Mouse (Mus musculus): ENCODE measurements around the gene Cox17. TPM values are rescaled to one million over a fixed set of nuclear protein-coding genes. Genes with fewer than 3 reads are reported as not detected.
A peak's percentile ranks its signal among the peaks of the same experiment; 100 is the strongest.

Gene Cox17
- polyA plus RNA-seq, 1 experiment from 2014 or later, result 404 TPM

DNA sequence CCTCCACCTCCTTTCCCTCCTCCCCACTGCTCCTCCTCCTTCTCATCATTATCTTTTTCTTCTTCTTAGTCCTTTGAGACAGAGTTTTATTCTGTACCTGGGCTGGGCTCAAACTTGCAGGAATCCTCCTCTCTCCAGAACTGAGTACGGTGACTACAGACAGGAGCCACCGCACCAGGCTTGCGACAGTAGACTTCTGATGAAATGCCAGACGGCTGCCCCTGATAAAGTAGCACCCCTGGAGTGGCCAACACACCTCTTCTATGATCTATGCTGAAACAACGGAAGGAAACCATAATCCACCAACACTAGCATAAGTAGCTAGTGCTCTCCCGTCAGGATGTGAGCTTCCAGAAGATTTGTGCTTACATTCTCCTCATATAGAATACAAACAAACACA lies 40.6 kb downstream of the Cox17 start:
- H3K36me3 ChIP-seq, result no peaks in the 10 kb centered on the region
- H3K9me3 ChIP-seq (replicated peaks), result no peaks in the 10 kb centered on the region
- peak overlapping the region; percentile 32 for H3K4me2 ChIP-seq
- peak; percentile 80 for ATAC-seq
- H3K27ac ChIP-seq, result peak overlapping the region; percentile 65
- H3K9ac ChIP-seq, result peak overlapping the region; percentile 40; the same call in 1 of the 2 replicates
- peaks cover 56% of the 10 kb centered on the region for H3K4me1 ChIP-seq
- WGBS (ENCODE audit: insufficient replicate concordance), result 34% methylated on average over 6 of the region's 6 CpGs
- no peaks in the 10 kb centered on the region for H3K27me3 ChIP-seq (replicated peaks)
- no peak overlapping the region for H3K4me3 ChIP-seq

DNA sequence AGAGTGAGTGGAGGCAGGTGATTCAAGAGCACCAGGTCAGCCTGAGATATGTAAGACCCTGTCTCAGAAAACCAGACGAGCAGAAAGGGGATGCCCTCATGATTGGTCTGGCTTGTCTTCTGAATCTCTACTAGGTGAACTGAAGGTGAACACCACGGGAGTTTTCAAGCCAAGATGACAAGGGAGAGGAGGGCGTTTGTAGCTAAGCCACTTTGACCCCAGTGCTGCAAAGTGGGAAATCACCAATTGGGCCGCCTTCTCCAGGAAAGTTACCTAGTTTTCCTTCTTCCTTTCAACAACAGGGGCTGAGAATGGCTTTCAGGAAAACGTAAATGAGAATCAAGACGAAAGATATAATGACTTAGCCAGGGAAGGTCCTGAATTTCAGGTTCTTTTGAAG lies 42.0 kb downstream of the Cox17 start:
- H3K9me3 ChIP-seq (replicated peaks), result no peaks in the 10 kb centered on the region
- ATAC-seq, result no peak
- H3K36me3 ChIP-seq, result no peaks in the 10 kb centered on the region
- H3K27ac ChIP-seq, result no peak overlapping the region
- no peak overlapping the region for H3K9ac ChIP-seq
- WGBS (ENCODE audit: insufficient replicate concordance), result 69% methylated on average over 6 of the region's 6 CpGs
- H3K4me3 ChIP-seq, result no peak overlapping the region
- no peaks in the 10 kb centered on the region for H3K27me3 ChIP-seq (replicated peaks)
- H3K4me1 ChIP-seq, result peaks cover 43% of the 10 kb centered on the region
- no peak overlapping the region for H3K4me2 ChIP-seq

DNA sequence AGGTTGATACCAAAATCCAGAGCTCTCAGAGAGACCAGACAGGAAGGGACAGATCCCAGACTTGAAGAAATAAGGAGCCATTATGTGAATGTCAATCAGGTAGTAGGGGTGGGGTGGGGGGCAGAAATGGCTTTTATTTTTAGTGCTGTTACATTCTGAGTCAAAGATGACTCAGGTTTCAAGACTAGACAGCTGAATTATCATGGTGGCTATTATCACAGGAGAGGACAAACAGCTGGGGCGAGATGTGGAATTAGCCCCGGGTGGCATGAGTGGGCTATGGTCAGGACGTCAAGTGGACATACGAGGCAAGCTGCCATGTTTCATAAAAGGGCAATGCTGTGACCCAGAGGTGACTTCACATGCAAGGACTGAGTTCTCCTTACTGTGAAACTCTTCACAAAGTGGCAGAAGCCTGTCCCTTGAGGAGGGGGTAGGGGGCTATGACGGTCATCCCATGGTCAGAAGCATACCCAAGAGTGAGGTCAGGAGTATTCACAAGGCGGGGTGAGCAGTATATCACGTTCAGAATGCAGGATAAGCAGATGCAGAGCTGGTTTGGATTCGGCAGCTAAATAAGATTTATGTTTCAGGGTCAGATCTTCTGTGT lies 42.6 kb downstream of the Cox17 start:
- Histone ChIP-seq H3K27me3 (replicated peaks) (no peaks in the 10 kb centered on the region), H3K36me3 (no peaks in the 10 kb centered on the region), H3K4me1 (peaks cover 43% of the 10 kb centered on the region), H3K9me3 (replicated peaks) (no peaks in the 10 kb centered on the region), H3K9ac (no peak overlapping the region), H3K4me2 (no peak overlapping the region), H3K4me3 (no peak overlapping the region), H3K27ac (no peak overlapping the region)
- ATAC-seq, result no peak
- 74% methylated on average over 8 of the region's 8 CpGs for WGBS (ENCODE audit: insufficient replicate concordance)

DNA sequence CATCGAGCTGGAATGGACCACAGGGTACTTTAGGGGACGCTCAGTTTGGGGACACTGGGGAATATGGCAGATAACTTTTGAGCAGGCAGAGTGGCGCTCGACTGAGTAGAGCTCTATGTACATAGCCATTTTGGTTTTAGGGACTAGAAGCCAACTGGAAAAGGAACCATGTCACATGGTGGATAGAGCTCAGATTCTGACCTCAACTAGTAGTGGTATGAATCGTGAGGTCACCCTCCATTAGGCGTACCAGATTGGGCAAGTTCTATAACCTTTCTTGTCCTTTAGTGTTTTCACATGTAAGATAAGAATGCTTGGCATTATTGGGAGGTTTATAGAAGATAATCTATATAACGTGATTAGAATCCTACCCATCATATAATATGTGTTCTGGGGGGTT lies 43.5 kb downstream of the Cox17 start:
- no peak for ATAC-seq
- Histone ChIP-seq H3K27me3 (replicated peaks) (no peaks in the 10 kb centered on the region), H3K9ac (no peak overlapping the region), H3K27ac (no peak overlapping the region), H3K36me3 (no peaks in the 10 kb centered on the region), H3K4me3 (no peak overlapping the region), H3K4me1 (peaks cover 34% of the 10 kb centered on the region), H3K4me2 (no peak overlapping the region), H3K9me3 (replicated peaks) (no peaks in the 10 kb centered on the region)
- 76% methylated on average over 7 of the region's 7 CpGs for WGBS (ENCODE audit: insufficient replicate concordance)

DNA sequence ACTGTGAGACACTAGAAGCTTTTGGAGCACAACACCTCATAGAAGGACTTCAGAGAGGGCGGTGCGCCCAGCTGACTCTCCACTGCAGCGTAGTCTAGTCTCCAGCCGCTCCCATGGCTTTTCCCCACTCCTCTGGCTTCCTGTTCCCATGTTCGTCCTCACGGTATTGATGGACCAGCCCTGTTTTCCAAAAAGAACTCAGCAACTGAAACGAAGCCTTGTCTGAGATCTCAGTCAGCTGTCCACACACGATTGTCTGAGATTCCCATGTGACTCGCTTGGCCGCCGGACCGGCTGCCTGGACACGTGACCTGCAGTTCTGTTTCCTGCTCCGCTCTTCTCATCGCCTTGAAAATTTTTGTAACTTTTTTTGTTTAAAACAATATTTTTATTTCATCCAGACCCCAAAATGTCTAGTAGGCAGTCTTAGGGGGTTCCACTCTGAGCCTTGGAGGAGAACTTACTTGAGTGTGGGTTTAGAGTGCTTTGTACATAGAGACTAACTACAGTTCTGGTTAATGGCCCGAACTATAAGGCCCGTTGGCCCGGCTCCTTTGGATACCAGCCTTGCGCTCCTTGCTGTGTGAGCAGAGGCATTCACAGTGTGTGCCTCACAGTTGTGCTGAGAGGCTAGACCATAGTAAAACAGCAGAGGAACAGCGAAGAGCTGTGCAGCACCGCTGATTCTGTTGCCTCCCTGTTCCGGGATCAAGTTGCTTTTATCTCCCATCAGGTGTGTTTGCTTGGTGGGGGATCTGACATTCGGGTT lies 45.5 kb downstream of the Cox17 start:
- H3K4me2 ChIP-seq, result no peak overlapping the region
- 75% methylated on average over 23 of the region's 23 CpGs for WGBS (ENCODE audit: insufficient replicate concordance)
- no peaks in the 10 kb centered on the region for H3K27me3 ChIP-seq (replicated peaks)
- H3K9ac ChIP-seq, result no peak overlapping the region
- no peaks in the 10 kb centered on the region for H3K36me3 ChIP-seq
- H3K27ac ChIP-seq, result no peak overlapping the region
- no peak overlapping the region for H3K4me3 ChIP-seq
- peaks cover 20% of the 10 kb centered on the region for H3K4me1 ChIP-seq
- H3K9me3 ChIP-seq (replicated peaks), result no peaks in the 10 kb centered on the region
- no peak for ATAC-seq

DNA sequence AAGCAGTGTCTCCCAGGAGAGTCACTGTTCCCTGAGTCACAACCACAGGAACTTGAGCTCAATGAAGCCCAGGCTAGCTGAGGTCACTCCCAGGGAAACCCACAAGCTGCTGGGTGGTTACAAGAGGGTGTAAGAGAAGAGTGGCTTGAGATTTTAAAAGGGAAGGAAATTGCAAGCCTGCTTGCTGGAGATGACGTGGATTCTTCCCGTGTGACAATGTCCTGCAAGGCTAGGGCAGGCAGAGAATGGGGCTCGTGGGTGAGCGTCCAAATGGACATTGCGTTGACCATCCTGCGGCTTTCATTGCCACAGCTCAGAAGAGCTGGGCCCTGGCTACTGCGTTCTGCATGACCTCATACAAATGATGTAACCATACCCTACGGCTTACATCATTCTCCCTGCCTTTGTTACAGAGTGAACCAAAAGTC lies 47.4 kb downstream of the Cox17 start:
- Histone ChIP-seq H3K4me3 (no peak overlapping the region), H3K27me3 (replicated peaks) (no peaks in the 10 kb centered on the region), H3K9me3 (replicated peaks) (no peaks in the 10 kb centered on the region), H3K36me3 (no peaks in the 10 kb centered on the region), H3K9ac (no peak overlapping the region), H3K27ac (no peak overlapping the region), H3K4me2 (no peak overlapping the region), H3K4me1 (peaks cover 19% of the 10 kb centered on the region)
- no peak for ATAC-seq
- WGBS (ENCODE audit: insufficient replicate concordance), result 57% methylated on average over 8 of the region's 8 CpGs

DNA sequence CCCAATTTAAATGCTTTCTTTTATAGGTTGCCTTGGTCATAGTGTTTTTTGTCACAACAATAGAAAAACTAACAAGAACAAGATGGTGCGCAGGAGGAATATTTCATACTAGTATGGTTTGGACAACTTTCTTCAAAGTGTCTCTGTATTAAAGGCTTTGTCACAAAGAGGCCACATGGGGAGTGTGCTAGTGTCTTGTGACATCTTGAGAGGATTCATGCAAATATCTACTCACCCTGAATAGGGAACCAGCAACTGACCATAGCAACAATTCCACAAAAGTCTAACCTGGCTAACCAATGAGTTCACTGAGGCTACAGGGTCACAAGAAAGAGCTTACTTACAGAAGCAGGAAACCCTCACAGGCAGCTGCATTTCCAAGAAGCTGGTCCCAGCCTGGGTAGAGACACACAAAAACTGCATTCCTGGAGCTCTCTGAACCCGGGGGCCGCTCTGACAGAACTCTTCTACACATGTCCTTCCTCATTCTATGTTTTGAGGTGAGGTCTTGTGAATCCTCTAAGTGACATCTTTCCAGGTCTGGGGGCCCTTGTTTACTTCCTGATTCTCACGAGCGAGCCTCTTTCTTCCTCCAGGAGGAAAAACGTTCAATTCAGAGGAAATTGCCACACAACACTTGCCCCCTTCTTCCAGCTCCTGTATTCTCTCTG lies 48.4 kb downstream of the Cox17 start:
- Histone ChIP-seq H3K4me1 (peaks cover 29% of the 10 kb centered on the region), H3K9ac (no peak overlapping the region), H3K4me2 (no peak overlapping the region), H3K36me3 (no peaks in the 10 kb centered on the region), H3K9me3 (replicated peaks) (no peaks in the 10 kb centered on the region), H3K4me3 (no peak overlapping the region), H3K27me3 (replicated peaks) (no peaks in the 10 kb centered on the region), H3K27ac (no peak overlapping the region)
- 36% methylated on average over 6 of the region's 6 CpGs for WGBS (ENCODE audit: insufficient replicate concordance)
- ATAC-seq, result no peak

DNA sequence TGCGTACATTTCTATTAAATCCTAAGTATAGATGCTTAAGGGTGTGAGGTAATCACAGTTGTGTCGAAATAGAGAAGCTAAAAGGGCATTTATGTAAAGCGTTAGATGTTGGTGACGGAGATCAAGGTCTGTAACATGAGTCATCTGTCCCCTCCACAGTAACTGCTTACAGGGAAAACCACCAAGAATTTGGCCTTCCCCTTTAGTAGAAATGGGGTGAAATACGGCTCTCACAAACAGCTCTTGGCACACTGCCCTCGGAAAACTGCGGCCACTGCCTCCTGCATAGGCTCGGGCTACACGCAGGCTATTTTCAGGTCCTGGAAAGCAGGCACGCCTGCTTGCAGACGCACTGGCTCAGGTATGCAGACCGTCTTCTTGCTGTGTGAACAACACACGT lies 49.4 kb downstream of the Cox17 start:
- ATAC-seq, result no peak
- H3K4me1 ChIP-seq, result peaks cover 38% of the 10 kb centered on the region
- H3K36me3 ChIP-seq, result no peaks in the 10 kb centered on the region
- H3K4me2 ChIP-seq, result no peak overlapping the region
- peaks cover 8% of the 10 kb centered on the region; the same call in 1 of the 2 replicates for H3K27me3 ChIP-seq (replicated peaks)
- no peak overlapping the region for H3K9ac ChIP-seq
- no peak overlapping the region for H3K27ac ChIP-seq
- 52% methylated on average over 13 of the region's 13 CpGs for WGBS (ENCODE audit: insufficient replicate concordance)
- no peaks in the 10 kb centered on the region for H3K9me3 ChIP-seq (replicated peaks)
- H3K4me3 ChIP-seq, result no peak overlapping the region

DNA sequence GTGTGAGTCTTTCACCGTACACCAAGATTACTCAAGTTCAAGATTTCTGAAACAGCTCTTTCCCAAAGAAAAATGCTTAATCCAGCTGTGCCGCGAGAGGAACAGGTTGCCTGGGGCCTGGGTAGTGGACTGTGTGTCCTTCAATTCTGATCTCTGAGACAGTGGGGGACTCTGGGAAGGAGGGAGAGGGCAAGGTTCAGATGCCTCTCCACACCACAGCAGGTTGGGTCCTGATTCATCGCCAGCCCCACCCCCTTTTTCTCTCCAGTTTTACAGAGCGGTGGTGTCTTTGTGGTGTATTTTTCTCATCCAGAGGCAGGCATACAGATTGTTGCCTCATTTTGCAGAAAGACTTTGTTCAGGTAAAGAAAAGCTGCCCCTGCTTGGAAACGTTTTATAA lies 51.5 kb downstream of the Cox17 start:
- H3K4me3 ChIP-seq, result no peak overlapping the region
- H3K4me2 ChIP-seq, result no peak overlapping the region
- no peaks in the 10 kb centered on the region for H3K9me3 ChIP-seq (replicated peaks)
- H3K4me1 ChIP-seq, result peaks cover 43% of the 10 kb centered on the region
- no peak for ATAC-seq
- H3K27me3 ChIP-seq (replicated peaks), result peaks cover 8% of the 10 kb centered on the region; the same call in 1 of the 2 replicates
- 77% methylated on average over 6 of the region's 6 CpGs for WGBS (ENCODE audit: insufficient replicate concordance)
- no peak overlapping the region for H3K9ac ChIP-seq
- H3K36me3 ChIP-seq, result no peaks in the 10 kb centered on the region
- H3K27ac ChIP-seq, result no peak overlapping the region

DNA sequence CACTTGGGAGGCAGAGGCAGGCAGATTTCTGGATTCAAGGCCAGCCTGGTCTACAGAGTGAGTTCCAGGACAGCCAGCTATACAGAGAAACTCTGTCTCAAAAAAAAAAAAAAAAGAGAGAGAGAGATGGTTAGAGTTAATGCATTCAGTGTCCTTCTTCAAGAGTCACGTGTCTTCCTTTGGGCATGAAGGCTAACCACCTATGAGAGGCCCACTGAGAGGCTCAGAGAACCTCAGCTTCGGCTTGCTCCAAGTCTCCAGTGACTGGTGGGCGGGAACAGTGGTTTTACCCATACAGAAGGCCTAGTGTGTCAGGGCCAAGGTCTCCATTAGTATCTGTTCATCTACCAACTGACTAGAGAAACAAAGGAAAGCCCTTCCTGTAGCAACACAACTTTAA lies 52.3 kb downstream of the Cox17 start:
- Histone ChIP-seq H3K27ac (peak overlapping the region; percentile 57), H3K4me1 (peaks cover 44% of the 10 kb centered on the region), H3K36me3 (no peaks in the 10 kb centered on the region), H3K27me3 (replicated peaks) (peaks cover 12% of the 10 kb centered on the region; the same call in 1 of the 2 replicates), H3K4me2 (peak overlapping the region; percentile 57), H3K9ac (no peak overlapping the region), H3K4me3 (no peak overlapping the region), H3K9me3 (replicated peaks) (no peaks in the 10 kb centered on the region)
- WGBS (ENCODE audit: insufficient replicate concordance), result 37% methylated on average over 3 of the region's 3 CpGs
- ATAC-seq, result peak; percentile 27; the same call in 1 of the 2 replicates

DNA sequence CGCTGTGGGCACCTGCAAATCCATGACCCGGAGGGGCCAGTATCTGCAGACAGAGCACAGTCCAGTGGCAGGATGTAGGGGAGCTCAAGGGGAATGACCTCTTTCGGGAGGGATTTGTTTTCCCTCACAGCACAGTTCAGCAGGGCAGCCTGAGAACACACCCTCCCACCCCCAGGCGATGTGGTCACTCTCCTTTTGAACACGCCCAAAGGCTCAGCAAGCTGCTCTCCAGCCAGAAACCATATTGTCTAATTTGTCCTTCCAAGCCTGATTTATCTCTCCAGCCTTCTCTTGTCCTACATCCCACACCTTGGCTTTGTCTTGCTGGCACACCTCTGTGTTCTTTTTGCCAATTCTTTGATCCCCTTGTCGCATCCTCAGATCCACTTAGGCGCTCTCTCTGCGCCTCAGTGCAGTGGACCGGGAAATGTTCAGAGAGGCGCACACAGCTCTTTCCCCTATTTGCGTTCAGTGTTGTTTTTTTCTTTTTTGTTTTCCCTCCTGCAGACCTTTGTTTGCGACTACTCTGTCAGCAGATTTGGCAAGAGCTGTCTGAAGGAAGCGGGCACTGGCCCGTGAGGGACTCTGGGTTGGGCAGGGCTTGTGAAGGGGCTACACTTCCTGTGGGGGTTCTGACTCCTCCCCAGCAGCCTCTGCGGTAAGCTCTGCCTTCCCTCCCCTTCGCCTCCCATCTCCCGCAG lies 52.9 kb downstream of the Cox17 start:
- Histone ChIP-seq H3K9me3 (replicated peaks) (no peaks in the 10 kb centered on the region), H3K27me3 (replicated peaks) (peaks cover 12% of the 10 kb centered on the region; the same call in 1 of the 2 replicates), H3K4me3 (peak overlapping the region; percentile 17; the same call in 1 of the 2 replicates), H3K4me2 (peak overlapping the region; percentile 57), H3K9ac (peak overlapping the region; percentile 48), H3K36me3 (no peaks in the 10 kb centered on the region), H3K27ac (peak overlapping the region; percentile 67), H3K4me1 (peaks cover 40% of the 10 kb centered on the region)
- peak; percentile 80 for ATAC-seq
- WGBS (ENCODE audit: insufficient replicate concordance), result 12% methylated on average over 17 of the region's 17 CpGs
